Mouse (Mus musculus) MEL (cell line): ENCODE measurements around the gene Mylk3. TPM values are rescaled to one million over a fixed set of nuclear protein-coding genes. Genes with fewer than 3 reads are reported as not detected.

Experiments used
- DNase-seq: peaks from one replicate; pipeline ENCODE4 v3.0.0; 2011; ENCODE audit warnings: low read depth, low spot score
- H3K27ac ChIP-seq: 2 replicates; pipeline ENCODE4 v1.5.1; 2012; ENCODE audit warnings: low read depth, mild to moderate bottlenecking, control low read depth, low read length, moderate library complexity; ENCODE audit not compliant: control insufficient read depth
- H3K27me3 ChIP-seq, 2 experiments: fragments of 150-350 bp in 1 of 2; sonication (generic) in 1 of 2; 2 replicates each; pipeline ENCODE4 v1.6.1; 2012; ENCODE audit warnings: low read length in 2 of 2, mild to moderate bottlenecking in 2 of 2, improper control_type of control experiment in 1 of 2, moderate library complexity in 1 of 2; ENCODE audit not compliant: insufficient read depth in 2 of 2, control insufficient read depth in 1 of 2
- H3K36me3 ChIP-seq, 2 experiments: 2 replicates each; pipeline ENCODE4 v1.6.1; 2012 to 2014; ENCODE audit warnings: low read length in 2 of 2, improper control_type of control experiment in 1 of 2, inconsistent platforms in 1 of 2, mild to moderate bottlenecking in 1 of 2; ENCODE audit not compliant: insufficient read depth in 2 of 2, control insufficient read depth in 1 of 2
- H3K4me1 ChIP-seq, 2 experiments: fragments of 150-350 bp in 1 of 2; sonication (generic) in 1 of 2; 2 replicates each; pipeline ENCODE4 v1.6.1; 2012; ENCODE audit warnings: low read length in 2 of 2, improper control_type of control experiment in 1 of 2, mild to moderate bottlenecking in 1 of 2; ENCODE audit not compliant: insufficient read depth in 2 of 2, control insufficient read depth in 1 of 2
- H3K4me3 ChIP-seq, 2 experiments: fragments of 150-350 bp in 1 of 2; sonication (generic) in 1 of 2; 2 replicates each; pipeline ENCODE4 v1.5.1; 2012; ENCODE audit warnings: low read depth in 2 of 2, low read length in 2 of 2, mild to moderate bottlenecking in 2 of 2, moderate library complexity in 2 of 2, control low read depth in 1 of 2, improper control_type of control experiment in 1 of 2; ENCODE audit not compliant: control insufficient read depth in 1 of 2, insufficient read depth in 1 of 2
- H3K79me2 ChIP-seq: 2 replicates; pipeline ENCODE4 v1.6.1; 2012; ENCODE audit warnings: mild to moderate bottlenecking, low read length, moderate library complexity; ENCODE audit not compliant: control insufficient read depth, poor library complexity, insufficient read depth
- H3K9ac ChIP-seq: 2 replicates; pipeline ENCODE4 v1.6.1; 2012; ENCODE audit warnings: low read depth, mild to moderate bottlenecking, control low read depth, low read length, moderate library complexity; ENCODE audit not compliant: control insufficient read depth, poor library complexity, severe bottlenecking
- H3K9me3 ChIP-seq: fragments of 150-350 bp; sonication (generic); replicated peaks from 2 replicates; pipeline ENCODE4 v1.6.1; 2012; ENCODE audit warnings: mild to moderate bottlenecking, low read length, improper control_type of control experiment, moderate library complexity; ENCODE audit not compliant: insufficient read depth
- BHLHE40 ChIP-seq: IDR thresholded peaks from 2 replicates; pipeline ENCODE4 v1.6.1; 2012; ENCODE audit warnings: low read depth, mild to moderate bottlenecking, inconsistent platforms, low read length, improper control_type of control experiment, borderline replicate concordance
- CHD1 ChIP-seq: IDR thresholded peaks from 2 replicates; pipeline ENCODE4 v1.6.1; 2012; ENCODE audit warnings: low read depth, mild to moderate bottlenecking, inconsistent platforms, low read length, improper control_type of control experiment
- CTCF ChIP-seq, 3 experiments: IDR thresholded peaks in 2 of 3; conservative IDR thresholded peaks in 1 of 3; 2 replicates each; pipeline ENCODE4 v1.5.1; 2011 to 2012; ENCODE audit warnings: low read length in 3 of 3, low read depth in 2 of 3, mild to moderate bottlenecking in 2 of 3, improper control_type of control experiment in 1 of 3, inconsistent platforms in 1 of 3, mixed read lengths in 1 of 3, moderate library complexity in 1 of 3; ENCODE audit not compliant: control insufficient read depth in 1 of 3, insufficient read depth in 1 of 3, poor library complexity in 1 of 3, severe bottlenecking in 1 of 3
- E2F4 ChIP-seq: IDR thresholded peaks from 2 replicates; pipeline ENCODE4 v1.6.1; 2011; ENCODE audit warnings: low read depth, low read length, improper control_type of control experiment, borderline replicate concordance
- EP300 ChIP-seq, 2 experiments: IDR thresholded peaks; 2 replicates each; pipeline ENCODE4 v1.6.1; 2011; ENCODE audit warnings: improper control_type of control experiment in 2 of 2, low read length in 2 of 2, low read depth in 1 of 2, mild to moderate bottlenecking in 1 of 2
- GABPA ChIP-seq: IDR thresholded peaks from 2 replicates; pipeline ENCODE4 v1.6.1; 2012; ENCODE audit warnings: low read depth, mild to moderate bottlenecking, inconsistent platforms, low read length, improper control_type of control experiment, moderate library complexity
- GATA1 ChIP-seq: IDR thresholded peaks from 2 replicates; pipeline ENCODE4 v1.6.1; 2011; ENCODE audit warnings: low read depth, low read length, improper control_type of control experiment
- JUND ChIP-seq: IDR thresholded peaks from 2 replicates; pipeline ENCODE4 v1.6.1; 2011; ENCODE audit warnings: low read depth, mild to moderate bottlenecking, improper control_type of control experiment, low read length
- KAT2A ChIP-seq: conservative IDR thresholded peaks from 2 replicates; pipeline ENCODE4 v1.6.1; 2012; ENCODE audit warnings: low read depth, low read length, improper control_type of control experiment, inconsistent platforms
- MEF2A ChIP-seq: IDR thresholded peaks from 2 replicates; pipeline ENCODE4 v1.6.1; 2014; ENCODE audit warnings: low read depth, mild to moderate bottlenecking, inconsistent platforms, low read length, improper control_type of control experiment; ENCODE audit not compliant: poor library complexity, insufficient replicate concordance, severe bottlenecking; ENCODE audit errors: extremely low read depth
- MXI1 ChIP-seq: IDR thresholded peaks from 2 replicates; pipeline ENCODE4 v1.6.1; 2011; ENCODE audit warnings: mild to moderate bottlenecking, low read depth, low read length, improper control_type of control experiment
- MYC ChIP-seq: IDR thresholded peaks from 2 replicates; pipeline ENCODE4 v1.6.1; 2011; ENCODE audit warnings: low read depth, mild to moderate bottlenecking, low read length, improper control_type of control experiment, moderate library complexity
- NRF1 ChIP-seq: IDR thresholded peaks from 2 replicates; pipeline ENCODE4 v1.6.1; 2014; ENCODE audit warnings: low read depth, mild to moderate bottlenecking, inconsistent platforms, low read length, improper control_type of control experiment, moderate library complexity; ENCODE audit not compliant: poor library complexity, insufficient read depth, severe bottlenecking
- POLR2A ChIP-seq, 2 experiments: IDR thresholded peaks; 2 replicates each; pipeline ENCODE4 v1.6.1; 2011 to 2012; ENCODE audit warnings: low read length in 2 of 2, mild to moderate bottlenecking in 2 of 2, control low read depth in 1 of 2, improper control_type of control experiment in 1 of 2, low read depth in 1 of 2, moderate library complexity in 1 of 2; ENCODE audit not compliant: control insufficient read depth in 1 of 2, insufficient read depth in 1 of 2, poor library complexity in 1 of 2
- POLR2AphosphoS2 ChIP-seq: IDR thresholded peaks from 2 replicates; pipeline ENCODE4 v1.6.1; 2011; ENCODE audit warnings: low read length, improper control_type of control experiment
- POLR2AphosphoS5 ChIP-seq: IDR thresholded peaks from 2 replicates; pipeline ENCODE4 v1.6.1; 2012; ENCODE audit warnings: low read depth, borderline replicate concordance, mild to moderate bottlenecking, inconsistent platforms, low read length, moderate library complexity, mixed read lengths
- SIN3A ChIP-seq: IDR thresholded peaks from 2 replicates; pipeline ENCODE4 v1.6.1; 2012; ENCODE audit warnings: low read length, improper control_type of control experiment, inconsistent platforms
- TAL1 ChIP-seq: IDR thresholded peaks from 2 replicates; pipeline ENCODE4 v1.6.1; 2012; ENCODE audit warnings: mild to moderate bottlenecking, inconsistent platforms, low read length, moderate library complexity, mixed read lengths
- TBP ChIP-seq: IDR thresholded peaks from 2 replicates; pipeline ENCODE4 v1.8.0; 2011; ENCODE audit warnings: low read depth, low read length, improper control_type of control experiment
- TCF12 ChIP-seq: IDR thresholded peaks from 2 replicates; pipeline ENCODE4 v1.6.1; 2014; ENCODE audit warnings: low read depth, mild to moderate bottlenecking, inconsistent platforms, low read length, improper control_type of control experiment, moderate library complexity
- UBTF ChIP-seq: IDR thresholded peaks from 2 replicates; pipeline ENCODE4 v1.6.1; 2012; ENCODE audit warnings: low read depth, mild to moderate bottlenecking, inconsistent platforms, low read length, improper control_type of control experiment, moderate library complexity, borderline replicate concordance; ENCODE audit not compliant: insufficient read depth
- USF1 ChIP-seq: IDR thresholded peaks from 2 replicates; pipeline ENCODE4 v1.6.1; 2014; ENCODE audit warnings: low read depth, mild to moderate bottlenecking, inconsistent platforms, low read length, improper control_type of control experiment, moderate library complexity
- ZC3H11A ChIP-seq: IDR thresholded peaks from 2 replicates; pipeline ENCODE4 v1.6.1; 2012; ENCODE audit warnings: low read depth, mild to moderate bottlenecking, inconsistent platforms, low read length, improper control_type of control experiment
- ZNF384 ChIP-seq: IDR thresholded peaks from 2 replicates; pipeline ENCODE4 v1.6.1; 2012; ENCODE audit warnings: low read depth, mild to moderate bottlenecking, inconsistent platforms, low read length, improper control_type of control experiment
- polyA plus RNA-seq, 2 experiments: library from polyadenylated mRNA; stranded (reverse) in 1 of 2; unstranded in 1 of 2; fragments of >175 nt in 1 of 2; fragments of >200 nt in 1 of 2; gene quantifications; 2 replicates each; pipeline versions ENCODE4 v1.2.1 to v1.2.4; 2012; ENCODE audit warnings: low replicate concordance in 2 of 2, low read depth in 1 of 2; ENCODE audit not compliant: insufficient read length in 2 of 2, insufficient read depth in 1 of 2, missing spikeins in 1 of 2
- total RNA-seq: library from RNA; depleted of rRNA; stranded (reverse); fragments of 300-350 nt; gene quantifications from 2 replicates; pipeline ENCODE4 v1.2.3, GENCODE M21; 2012

Gene Mylk3
- total and polyA plus RNA-seq, 3 experiments = 9.5 to 10.4 TPM; not detected in 1

DNA sequence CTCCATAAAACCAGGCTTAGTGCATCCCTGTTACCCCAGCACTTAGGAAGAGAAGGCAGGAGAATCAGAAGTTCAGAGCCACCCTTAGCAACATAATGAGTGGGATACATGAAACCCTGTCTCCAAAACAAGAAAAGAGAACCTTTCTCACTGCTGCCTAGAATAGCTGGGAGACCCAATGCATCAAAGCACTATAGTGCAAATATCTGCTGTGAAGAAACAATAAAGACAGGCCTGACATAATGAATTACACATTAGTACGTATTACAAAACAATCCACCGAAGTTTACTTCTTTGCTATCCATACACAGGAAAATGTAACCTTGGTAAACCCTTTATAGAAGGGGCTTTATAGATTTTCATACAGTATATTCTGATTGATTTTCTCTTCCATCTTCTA is 77.6 kb downstream of the Mylk3 start:
- DNase-seq = no peak
- Histone ChIP-seq H3K27ac (no peak overlapping the region), H3K9me3 (no peaks in the 10 kb centered on the region), H3K36me3 (peaks cover 5 to 27% of the 10 kb centered on the region in 2 experiments)
- TF ChIP-seq POLR2AphosphoS5 (no peak), POLR2AphosphoS2 (peak; percentile 62; the same call in 1 of the 2 replicates)
- TF ChIP-seq, all 39 proteins: peak for 1
- H3K79me2 ChIP-seq = 0 out of 2 replicates have a peak, but pooled peaks cover 1% of the 10 kb centered on the region
- no peak overlapping the region for H3K4me3 ChIP-seq
- H3K27me3 ChIP-seq = no peaks in the 10 kb centered on the region
- H3K4me1 ChIP-seq = peaks cover 0 to 7% of the 10 kb centered on the region in 2 experiments; a peak in 2 of 4 replicates
- H3K9ac ChIP-seq = no peak overlapping the region

DNA sequence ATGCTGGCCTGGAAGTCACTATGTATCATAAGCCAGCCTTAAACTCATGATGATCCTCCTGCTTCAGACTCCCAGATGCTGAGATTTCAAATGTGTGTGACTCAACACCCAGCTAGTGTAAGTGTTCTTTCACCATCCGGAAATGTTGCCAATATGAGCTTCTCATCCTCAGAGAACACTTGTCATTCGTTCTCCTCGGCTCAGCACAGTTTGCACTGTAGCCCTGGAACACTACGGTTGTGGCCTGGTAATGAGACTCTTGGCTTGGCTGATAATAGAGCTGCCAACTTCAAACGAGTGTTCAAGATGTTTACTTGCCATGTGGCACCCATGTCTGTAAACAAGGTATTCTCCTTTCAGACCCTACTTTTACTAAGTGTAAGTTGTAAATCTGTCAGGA is 82.6 kb downstream of the Mylk3 start:
- Histone ChIP-seq H3K27me3 (no peaks in the 10 kb centered on the region), H3K9ac (no peak overlapping the region), H3K9me3 (no peaks in the 10 kb centered on the region), H3K79me2 (peaks cover 29% of the 10 kb centered on the region), H3K36me3 (peaks cover 22 to 32% of the 10 kb centered on the region in 2 experiments), H3K4me1 (peaks cover 0 to 9% of the 10 kb centered on the region in 2 experiments; a peak in 2 of 4 replicates), H3K27ac (no peak overlapping the region), H3K4me3 (no peak overlapping the region)
- DNase-seq = no peak
- TF ChIP-seq TAL1 = no peak
- no peak for TF ChIP-seq POLR2AphosphoS2
- no peak for TF ChIP-seq EP300 (IDR thresholded peaks at IDR 0.05; ENCODE audit: low read depth in 1 of 2, low read length in 2 of 2)
- no peak for TF ChIP-seq ZNF384
- TF ChIP-seq TBP = no peak
- TF ChIP-seq ZC3H11A = no peak
- no peak for TF ChIP-seq KAT2A
- no peak for TF ChIP-seq MEF2A
- no peak for TF ChIP-seq JUND
- TF ChIP-seq POLR2A (IDR thresholded peaks at IDR 0.05; ENCODE audit: control insufficient read depth in 1 of 2, insufficient read depth in 1 of 2, low read depth in 1 of 2, low read length in 2 of 2, poor library complexity in 1 of 2) = no peak
- no peak for TF ChIP-seq CTCF (IDR thresholded peaks at IDR 0.05 in 2 of 3, conservative IDR thresholded peaks at IDR 0.05 in 1 of 3; ENCODE audit: control insufficient read depth in 1 of 3, insufficient read depth in 1 of 3, low read depth in 2 of 3, low read length in 3 of 3, poor library complexity in 1 of 3, severe bottlenecking in 1 of 3)
- TF ChIP-seq MXI1 = no peak
- no peak for TF ChIP-seq CHD1

DNA sequence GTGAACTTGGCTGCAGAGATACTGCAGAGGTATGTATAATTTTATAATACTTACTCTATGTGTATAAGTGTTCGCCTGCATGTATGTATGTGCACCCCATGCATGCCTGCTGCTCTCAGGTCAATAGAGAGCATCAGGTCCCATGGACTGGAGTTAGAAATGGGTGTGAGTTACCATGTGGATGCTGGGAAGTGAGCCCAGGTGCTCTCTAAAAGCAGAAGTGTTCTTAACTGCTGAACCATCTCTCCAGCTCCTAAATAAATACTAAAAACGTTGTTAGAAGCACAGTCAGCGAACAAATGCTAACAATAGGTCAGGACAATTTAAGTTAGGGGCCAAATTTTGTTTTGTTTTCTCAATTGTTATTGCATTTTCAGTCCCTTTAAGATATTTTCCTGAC is 83.2 kb downstream of the Mylk3 start:
- Histone ChIP-seq H3K4me1 (peaks cover 2 to 9% of the 10 kb centered on the region in 2 experiments; a peak in 3 of 4 replicates), H3K9ac (no peak overlapping the region), H3K27me3 (no peaks in the 10 kb centered on the region), H3K27ac (no peak overlapping the region), H3K36me3 (peaks cover 25 to 32% of the 10 kb centered on the region in 2 experiments), H3K9me3 (no peaks in the 10 kb centered on the region), H3K4me3 (no peak overlapping the region), H3K79me2 (peaks cover 32% of the 10 kb centered on the region)
- DNase-seq = peak; percentile 19
- no peak for TF ChIP-seq BHLHE40
- TF ChIP-seq JUND = no peak
- TF ChIP-seq CTCF (IDR thresholded peaks at IDR 0.05 in 2 of 3, conservative IDR thresholded peaks at IDR 0.05 in 1 of 3; ENCODE audit: control insufficient read depth in 1 of 3, insufficient read depth in 1 of 3, low read depth in 2 of 3, low read length in 3 of 3, poor library complexity in 1 of 3, severe bottlenecking in 1 of 3) = no peak
- TF ChIP-seq E2F4 = no peak
- no peak for TF ChIP-seq POLR2A (IDR thresholded peaks at IDR 0.05; ENCODE audit: control insufficient read depth in 1 of 2, insufficient read depth in 1 of 2, low read depth in 1 of 2, low read length in 2 of 2, poor library complexity in 1 of 2)
- TF ChIP-seq TCF12 = no peak
- TF ChIP-seq MXI1 = no peak
- no peak for TF ChIP-seq SIN3A
- no peak for TF ChIP-seq ZNF384
- TF ChIP-seq MYC = no peak
- TF ChIP-seq GABPA = no peak
- no peak for TF ChIP-seq UBTF
- TF ChIP-seq POLR2AphosphoS2 = no peak
- no peak for TF ChIP-seq GATA1
- TF ChIP-seq NRF1 = no peak
- TF ChIP-seq USF1 = no peak
